Mouse (Mus musculus) left cerebral cortex, adult 9 months (tissue): ENCODE measurements at regions not wholly inside any gene's neighbourhood (a gene's known extent, or its start where the extent isn't known, plus 50 kb on each side); places are given as distances from the start of the nearest gene placed in this dataset.
A peak's percentile ranks its signal among the peaks of the same experiment; 100 is the strongest.

Experiments
- DNase-seq, 2 experiments: peaks; one replicate each; pipeline ENCODE4 v3.0.0; 2022; ENCODE audit warnings: low spot score in 2 of 2

GRCm38 (mm10) chr17:89802148-89802547, 108.1 kb downstream of the Gm10184 start:
- no peak for DNase-seq

GRCm38 (mm10) chr17:89777570-89777969, 132.7 kb downstream of the Gm10184 start:
- no peak for DNase-seq

- DNase-seq = no peak
Observed at GRCm38 (mm10) chr17:89766229-89766875, 143.9 kb downstream of the Gm10184 start.

DNA sequence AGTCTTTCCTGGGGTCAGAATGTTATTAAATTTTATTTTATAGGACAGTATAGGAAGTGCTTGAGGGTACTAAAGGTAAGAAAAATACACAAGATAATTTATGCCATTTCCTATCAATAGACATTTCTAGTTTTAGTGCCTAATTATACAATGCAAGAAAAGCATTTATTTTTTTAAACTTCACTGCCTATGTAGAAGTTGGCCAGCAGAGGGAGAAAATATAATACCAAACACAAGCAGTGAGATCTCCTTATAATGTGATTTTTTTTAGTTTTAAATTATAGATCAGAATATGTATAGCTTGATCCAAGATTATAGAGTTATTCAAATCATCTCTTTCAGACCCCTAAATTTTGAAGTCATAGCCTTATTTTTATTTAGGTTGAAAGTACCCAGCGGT, 172.8 kb downstream of the Gm10184 start:
- no peak for DNase-seq

DNA sequence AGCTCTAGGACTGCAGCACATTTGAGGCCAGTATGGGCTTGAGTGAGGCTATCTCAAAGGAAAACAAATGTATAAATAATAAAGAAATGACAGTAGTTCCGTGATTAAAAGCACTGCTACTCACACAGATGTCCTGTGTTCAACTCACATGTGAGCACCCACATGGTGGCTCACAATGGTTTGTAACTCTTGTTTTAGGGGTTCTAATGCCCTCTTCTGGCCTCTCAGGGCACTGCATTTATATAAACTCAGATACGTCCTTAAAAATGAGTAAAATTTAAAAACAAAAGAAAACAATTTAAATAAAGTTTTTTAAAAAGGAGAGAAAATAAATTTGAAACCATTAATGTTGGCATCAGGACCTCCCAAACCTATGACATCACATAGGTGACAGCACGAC, 184.7 kb downstream of the Gm10184 start:
- DNase-seq = no peak

DNA sequence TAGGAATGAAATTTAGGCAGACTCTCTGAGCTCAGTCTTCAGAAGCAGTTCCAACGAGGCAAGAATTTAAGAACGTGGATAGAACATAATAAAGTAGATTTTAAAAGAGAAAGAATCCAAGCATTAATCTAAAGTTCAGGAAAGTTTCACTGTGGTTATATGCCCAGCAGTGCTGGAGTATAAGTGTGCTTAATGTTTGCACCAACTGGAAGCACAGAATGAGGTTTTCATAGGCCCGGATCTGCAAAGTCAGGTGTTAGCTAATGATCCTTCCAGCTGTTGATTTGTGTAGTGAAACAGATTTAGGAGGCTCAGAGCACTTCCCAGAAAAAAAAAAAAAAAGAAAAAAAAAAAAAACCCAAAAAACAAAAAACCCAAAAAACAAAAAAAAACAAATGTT, 228.5 kb downstream of the Gm10184 start:
- DNase-seq = no peak

- DNase-seq = no peak
Observed at GRCm38 (mm10) chr17:89658326-89658725, 251.9 kb downstream of the Gm10184 start.

DNA sequence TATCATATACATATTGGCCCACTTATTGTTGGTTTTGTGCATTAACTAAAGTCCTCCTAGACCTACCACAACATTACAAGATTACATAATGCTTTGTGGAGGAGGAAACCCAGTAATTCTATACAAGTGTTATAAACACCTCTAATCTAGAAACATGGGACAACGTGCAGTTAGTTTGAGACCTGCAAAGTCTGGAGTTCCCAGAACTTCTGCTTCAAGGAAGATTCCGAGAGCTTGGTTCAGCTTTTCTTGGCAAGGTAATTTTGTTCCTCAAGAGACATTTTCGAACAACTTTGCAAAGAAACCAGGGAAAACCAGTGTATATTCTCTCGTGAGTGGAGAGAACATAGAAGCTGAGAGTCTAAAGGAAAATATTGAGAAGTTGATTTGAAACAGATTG, 254.0 kb downstream of the Gm10184 start:
- peak in 1 of 2 experiments; percentile 13 for DNase-seq

- peak; percentile 81 to 90 for DNase-seq
Observed at GRCm38 (mm10) chr17:89654089-89654813, 256.0 kb downstream of the Gm10184 start.

GRCm38 (mm10) chr17:89646000-89646399, 264.2 kb downstream of the Gm10184 start:
- DNase-seq = no peak
